Mouse (Mus musculus) intestine, embryonic 15.5 days (tissue): ENCODE measurements around the gene Slc25a22. TPM values are rescaled to one million over a fixed set of nuclear protein-coding genes. Genes with fewer than 3 reads are reported as not detected.
"Not testable (repeated sequence)": the region's sequence is repeated elsewhere in the genome, so short reads cannot be mapped to it uniquely, and the experiment has no call there.

Source experiments
- ATAC-seq: fragments of 200-750 bp; cut with Nextera tagmentation; 2 replicates; pipeline ENCODE4 v1.8.0; 2017; ENCODE audit warnings: moderate TSS enrichment, moderate library complexity
- H3K27ac ChIP-seq: fragments of 300-500 bp; sonication (generic); 2 replicates; pipeline ENCODE4 v1.5.1; 2015; ENCODE audit warnings: mild to moderate bottlenecking, inconsistent platforms
- H3K27me3 ChIP-seq: fragments of 300-500 bp; sonication (generic); replicated peaks from 2 replicates; pipeline ENCODE4 v1.6.1; 2015; ENCODE audit warnings: inconsistent platforms
- H3K36me3 ChIP-seq: fragments of 300-500 bp; sonication (generic); 2 replicates; pipeline ENCODE4 v1.6.1; 2015; ENCODE audit warnings: inconsistent platforms
- H3K4me1 ChIP-seq: fragments of 300-500 bp; sonication (generic); replicated peaks from 2 replicates; pipeline ENCODE4 v1.6.1; 2015; ENCODE audit warnings: inconsistent platforms
- H3K4me2 ChIP-seq: fragments of 300-500 bp; sonication (generic); replicated peaks from 2 replicates; pipeline ENCODE4 v1.6.1; 2015; ENCODE audit warnings: mild to moderate bottlenecking, inconsistent platforms
- H3K4me3 ChIP-seq: fragments of 300-500 bp; sonication (generic); replicated peaks from 2 replicates; pipeline ENCODE4 v1.5.1; 2015; ENCODE audit warnings: inconsistent platforms
- H3K9ac ChIP-seq: fragments of 300-500 bp; sonication (generic); 2 replicates; pipeline ENCODE4 v1.6.1; 2015; ENCODE audit warnings: inconsistent platforms
- H3K9me3 ChIP-seq: fragments of 300-500 bp; sonication (generic); 2 replicates; pipeline ENCODE4 v1.6.1; 2016; ENCODE audit warnings: inconsistent platforms
- WGBS: fragments of 180-500 bp; shearing (Covaris S2); methylation state at CpG from one replicate; pipeline ENCODE4 v1.1.7; 2015; 5-methylcytosine and 5-hydroxymethylcytosine counted together
- polyA plus RNA-seq: library from polyadenylated mRNA; unstranded; fragments of >200 nt; fragmentation: Nextera tagmentation; extraction: Ambion mirVana; gene quantifications from 2 replicates; pipeline ENCODE4 v1.2.1, GENCODE M21; 2015

Slc25a22 gene
- polyA plus RNA-seq, 1 experiment from 2014 or later, result 28.5 TPM

DNA sequence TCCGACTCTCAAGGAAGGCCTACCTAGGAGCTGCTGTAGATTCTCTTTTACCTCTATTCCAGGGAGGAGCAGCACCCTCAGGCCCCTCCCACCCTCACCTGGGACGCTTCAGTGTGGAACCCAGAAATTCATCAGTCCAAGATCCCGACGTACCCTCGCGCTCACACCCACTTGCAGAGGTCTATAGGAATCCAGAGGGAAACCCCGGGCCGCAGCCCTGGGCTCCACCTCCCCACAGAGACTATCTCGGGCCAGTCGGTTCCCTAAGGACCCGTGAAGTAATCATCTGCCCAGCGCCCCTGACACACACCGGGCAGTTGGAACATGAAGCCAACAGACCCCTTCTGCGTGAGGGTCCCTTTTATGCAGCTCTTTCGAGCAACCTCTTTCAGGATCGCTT lies 24.4 kb downstream of the Slc25a22 start:
- 2% methylated on average over 16 of the region's 16 CpGs for WGBS
- ATAC-seq, result peak; percentile 34

DNA sequence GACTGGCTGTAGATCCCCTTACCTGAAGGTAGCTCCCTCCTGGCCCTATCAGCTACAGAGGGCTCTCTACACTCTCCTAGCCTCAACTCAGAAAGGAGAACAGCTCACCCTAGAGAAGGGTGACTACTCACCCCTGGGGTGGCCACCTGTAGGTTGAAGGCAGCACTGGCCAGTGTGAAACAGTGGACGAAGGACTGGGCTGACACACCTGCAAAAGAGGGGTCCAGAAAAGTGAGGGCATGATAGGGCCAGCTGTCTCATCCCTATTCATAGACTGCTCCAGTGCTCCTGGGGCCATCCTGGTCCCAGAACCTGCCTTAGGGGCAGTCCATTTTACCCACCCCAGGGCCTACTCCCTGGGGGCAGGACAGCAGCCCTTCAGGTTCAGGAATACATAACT lies 26.0 kb downstream of the Slc25a22 start:
- peaks cover 17% of the 10 kb centered on the region for H3K4me1 ChIP-seq
- no peak overlapping the region for H3K4me3 ChIP-seq
- H3K27ac ChIP-seq, result no peak overlapping the region
- peaks cover 14% of the 10 kb centered on the region; the same call in 1 of the 2 replicates for H3K36me3 ChIP-seq
- H3K27me3 ChIP-seq, result no peaks in the 10 kb centered on the region
- H3K9ac ChIP-seq, result no peak overlapping the region
- WGBS, result 87% methylated on average over 1 of the region's 1 CpGs
- H3K9me3 ChIP-seq, result no peaks in the 10 kb centered on the region
- ATAC-seq, result no peak
- H3K4me2 ChIP-seq, result no peak overlapping the region

More for the DNA sequence above, 24.4 kb downstream of the Slc25a22 start:
- Histone ChIP-seq H3K27me3 (no peaks in the 10 kb centered on the region), H3K9ac (peak overlapping the region; percentile 73), H3K4me1 (peaks cover 17% of the 10 kb centered on the region), H3K4me3 (peak overlapping the region; percentile 69), H3K4me2 (peak overlapping the region; percentile 85), H3K36me3 (peaks cover 14% of the 10 kb centered on the region; the same call in 1 of the 2 replicates), H3K27ac (peak overlapping the region; percentile 79), H3K9me3 (no peaks in the 10 kb centered on the region)

DNA sequence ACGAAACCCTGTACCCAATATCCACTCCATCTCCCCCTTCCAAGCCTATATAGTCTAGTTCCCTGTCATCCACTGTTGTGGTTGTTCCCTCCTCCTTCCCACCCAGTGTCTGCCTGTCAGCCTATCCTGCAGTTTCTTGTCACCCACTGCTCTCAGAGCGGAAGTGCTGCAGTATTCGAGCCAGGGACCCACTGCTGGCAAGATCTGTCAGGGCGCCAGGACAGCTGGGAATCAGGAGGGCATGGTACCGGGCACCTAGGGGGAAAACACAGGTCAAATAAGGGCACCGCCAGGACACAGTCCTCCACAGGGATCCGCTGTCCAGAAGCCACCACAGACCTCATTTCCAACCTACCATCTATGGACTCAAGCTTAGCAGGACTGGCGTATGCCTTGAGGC lies 27.1 kb downstream of the Slc25a22 start:
- no peak overlapping the region for H3K4me3 ChIP-seq
- no peak overlapping the region for H3K27ac ChIP-seq
- H3K27me3 ChIP-seq, result no peaks in the 10 kb centered on the region
- H3K36me3 ChIP-seq, result peaks cover 14% of the 10 kb centered on the region; the same call in 1 of the 2 replicates
- H3K9ac ChIP-seq, result no peak overlapping the region
- ATAC-seq, result no peak
- peaks cover 17% of the 10 kb centered on the region for H3K4me1 ChIP-seq
- H3K4me2 ChIP-seq, result no peak overlapping the region
- WGBS, result 93% methylated on average over 8 of the region's 8 CpGs
- no peaks in the 10 kb centered on the region for H3K9me3 ChIP-seq

DNA sequence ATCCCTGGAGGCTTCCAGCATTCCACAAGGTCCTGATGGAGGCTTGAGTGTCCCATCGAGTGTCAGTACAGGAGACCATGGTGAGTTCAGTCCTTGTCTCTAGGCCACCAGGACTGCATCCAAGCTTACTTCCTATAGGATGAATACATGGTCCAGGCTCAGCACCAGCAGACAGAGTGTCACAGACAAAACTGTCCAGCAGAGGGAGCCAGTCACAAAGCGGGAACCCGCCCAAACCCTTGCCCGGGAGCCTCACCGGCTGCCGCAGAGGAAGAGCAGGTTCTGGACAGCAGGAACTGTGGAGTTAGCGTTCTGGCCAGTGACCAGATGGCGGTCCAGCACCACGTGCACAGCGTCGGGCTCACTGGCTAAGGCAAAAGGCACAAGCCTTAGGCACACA lies 28.9 kb downstream of the Slc25a22 start:
- Histone ChIP-seq H3K4me3 (no peak overlapping the region), H3K9ac (0 out of 2 replicates have a peak overlapping the region, but pooled peaks have one; percentile 8), H3K36me3 (peaks cover 14% of the 10 kb centered on the region; the same call in 1 of the 2 replicates), H3K27me3 (no peaks in the 10 kb centered on the region), H3K4me2 (no peak overlapping the region), H3K27ac (no peak overlapping the region), H3K4me1 (peaks cover 12% of the 10 kb centered on the region), H3K9me3 (no peaks in the 10 kb centered on the region)
- peak; percentile 74 for ATAC-seq
- WGBS, result 16% methylated on average over 11 of the region's 11 CpGs

DNA sequence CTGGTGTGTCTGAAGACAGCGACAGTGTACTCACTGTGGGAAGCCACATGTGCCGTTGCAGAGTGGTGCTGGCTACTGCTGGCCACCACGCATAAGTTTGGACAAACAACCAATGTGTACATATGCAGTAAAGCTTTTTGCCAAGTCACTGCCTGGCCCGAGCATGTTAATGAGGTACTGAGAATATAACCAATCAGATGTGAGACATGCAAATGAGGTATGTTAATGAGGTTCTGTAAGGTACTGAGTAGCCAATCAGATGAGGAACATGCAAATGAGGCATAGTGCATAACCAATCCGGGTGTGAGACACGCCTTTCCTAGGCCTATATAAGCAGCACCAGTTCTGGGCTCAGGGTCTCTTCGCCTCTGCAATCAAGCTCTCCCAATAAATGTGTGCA lies 30.0 kb downstream of the Slc25a22 start:
- ATAC-seq, H3K9me3 ChIP-seq, H3K27me3 ChIP-seq, H3K9ac ChIP-seq, H3K4me1 ChIP-seq, H3K27ac ChIP-seq, H3K4me3 ChIP-seq, H3K4me2 ChIP-seq: not testable (repeated sequence)
- WGBS, result 96% methylated on average over 7 of the region's 7 CpGs
- H3K36me3 ChIP-seq, result peaks cover 14% of the 10 kb centered on the region; the same call in 1 of the 2 replicates

DNA sequence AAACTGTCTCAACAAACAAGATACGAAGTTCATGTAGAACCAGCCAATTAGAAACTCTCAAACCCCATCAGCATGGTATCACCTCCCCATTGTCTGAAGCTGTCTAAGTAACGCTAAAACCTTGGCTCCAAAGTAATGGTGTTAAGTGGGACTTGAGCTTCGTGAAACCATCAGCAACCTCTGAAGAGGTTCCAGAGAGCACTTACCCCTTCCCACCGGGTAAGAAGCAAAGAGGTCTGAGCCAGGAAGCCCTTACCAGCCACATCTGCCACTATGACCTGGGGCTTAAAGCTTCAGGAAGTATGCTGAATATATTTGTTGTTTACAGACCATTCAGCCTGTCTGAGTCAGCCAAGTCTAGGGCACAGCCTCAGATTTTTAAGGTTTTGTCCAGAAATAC lies 32.2 kb downstream of the Slc25a22 start:
- 73% methylated on average over 4 of the region's 4 CpGs for WGBS
- Histone ChIP-seq H3K9me3 (no peaks in the 10 kb centered on the region), H3K27me3 (no peaks in the 10 kb centered on the region), H3K9ac (no peak overlapping the region), H3K27ac (no peak overlapping the region), H3K4me2 (no peak overlapping the region), H3K4me3 (no peak overlapping the region), H3K36me3 (peaks cover 26% of the 10 kb centered on the region; the same call in 1 of the 2 replicates), H3K4me1 (peaks cover 6% of the 10 kb centered on the region)
- ATAC-seq, result no peak

DNA sequence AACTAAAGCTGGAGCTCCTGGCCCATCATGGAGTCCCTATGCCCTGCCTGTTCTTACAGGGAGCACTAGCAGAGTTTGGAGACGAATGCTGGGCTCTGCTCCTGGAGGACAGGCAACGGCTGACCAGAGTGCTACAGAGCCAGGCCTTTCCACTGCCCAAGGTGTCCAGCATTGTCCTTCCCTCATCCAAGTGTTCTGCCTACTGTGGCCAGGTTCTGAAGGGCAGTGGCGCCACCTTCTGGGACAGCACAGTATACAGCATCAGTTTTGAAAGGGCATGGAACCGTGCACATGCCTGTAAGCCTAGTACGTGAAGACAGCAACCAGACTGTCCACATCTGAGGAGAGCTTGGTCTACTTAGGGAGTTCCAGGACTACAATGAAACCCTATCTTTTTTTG lies 34.4 kb downstream of the Slc25a22 start:
- no peak overlapping the region for H3K4me3 ChIP-seq
- ATAC-seq, result peak; percentile 73
- H3K27ac ChIP-seq, result no peak overlapping the region
- H3K27me3 ChIP-seq, result no peaks in the 10 kb centered on the region
- 44% methylated on average over 5 of the region's 5 CpGs for WGBS
- H3K9ac ChIP-seq, result no peak overlapping the region
- no peaks in the 10 kb centered on the region for H3K9me3 ChIP-seq
- H3K36me3 ChIP-seq, result peaks cover 23% of the 10 kb centered on the region; the same call in 1 of the 2 replicates
- H3K4me1 ChIP-seq, result no peaks in the 10 kb centered on the region
- no peak overlapping the region for H3K4me2 ChIP-seq

DNA sequence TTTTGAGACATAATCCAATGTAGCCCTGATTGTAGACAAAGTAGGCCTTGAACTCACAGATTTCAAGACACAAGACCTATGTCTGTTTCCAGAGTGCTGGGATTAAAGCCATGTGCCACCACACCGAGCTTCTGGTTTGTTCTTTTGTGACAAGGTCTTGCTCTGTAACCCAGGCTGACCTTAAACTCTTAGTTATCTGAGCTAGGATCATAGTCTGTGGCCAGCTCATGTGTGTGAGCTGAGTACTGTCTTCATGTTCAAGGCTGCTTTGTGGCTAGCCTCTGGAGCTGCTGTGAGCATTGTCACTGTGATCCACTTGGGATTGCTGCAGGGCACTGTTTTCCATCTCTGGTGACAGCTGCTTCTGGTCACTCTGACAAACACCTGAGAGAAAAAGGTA lies 42.3 kb downstream of the Slc25a22 start:
- Histone ChIP-seq H3K4me3 (no peak overlapping the region), H3K9me3 (no peaks in the 10 kb centered on the region), H3K4me1 (peaks cover 14% of the 10 kb centered on the region), H3K27me3 (no peaks in the 10 kb centered on the region), H3K36me3 (peaks cover 8% of the 10 kb centered on the region), H3K27ac (no peak overlapping the region), H3K4me2 (no peak overlapping the region), H3K9ac (no peak overlapping the region)
- ATAC-seq, result no peak
- WGBS, result 73% methylated on average over 1 of the region's 1 CpGs

DNA sequence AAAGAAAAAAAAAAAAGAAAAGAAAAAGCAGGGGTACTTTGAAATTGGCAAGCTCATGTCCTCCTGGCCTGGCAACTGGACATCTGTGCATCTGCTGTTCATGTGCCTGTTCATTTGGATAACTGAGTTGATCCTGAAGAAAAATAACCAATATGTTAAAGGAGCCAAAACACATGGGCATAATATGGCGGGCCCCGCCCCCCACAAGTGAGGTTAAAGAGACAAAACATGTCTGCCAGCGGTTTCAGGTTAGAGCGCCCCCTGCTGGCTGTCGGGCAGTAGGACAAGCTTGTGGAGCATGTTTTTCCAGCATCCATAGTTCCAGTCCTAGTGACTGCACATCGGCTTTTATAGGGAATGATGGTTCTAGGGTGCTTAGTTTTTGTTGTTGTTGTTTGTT lies 42.9 kb downstream of the Slc25a22 start:
- WGBS, result 29% methylated on average over 6 of the region's 6 CpGs
- H3K27me3 ChIP-seq, result no peaks in the 10 kb centered on the region
- no peak overlapping the region for H3K4me2 ChIP-seq
- H3K36me3 ChIP-seq, result peaks cover 3% of the 10 kb centered on the region
- H3K4me1 ChIP-seq, result peaks cover 14% of the 10 kb centered on the region
- no peak for ATAC-seq
- H3K9ac ChIP-seq, result no peak overlapping the region
- H3K4me3 ChIP-seq, result no peak overlapping the region
- no peaks in the 10 kb centered on the region for H3K9me3 ChIP-seq
- H3K27ac ChIP-seq, result no peak overlapping the region

DNA sequence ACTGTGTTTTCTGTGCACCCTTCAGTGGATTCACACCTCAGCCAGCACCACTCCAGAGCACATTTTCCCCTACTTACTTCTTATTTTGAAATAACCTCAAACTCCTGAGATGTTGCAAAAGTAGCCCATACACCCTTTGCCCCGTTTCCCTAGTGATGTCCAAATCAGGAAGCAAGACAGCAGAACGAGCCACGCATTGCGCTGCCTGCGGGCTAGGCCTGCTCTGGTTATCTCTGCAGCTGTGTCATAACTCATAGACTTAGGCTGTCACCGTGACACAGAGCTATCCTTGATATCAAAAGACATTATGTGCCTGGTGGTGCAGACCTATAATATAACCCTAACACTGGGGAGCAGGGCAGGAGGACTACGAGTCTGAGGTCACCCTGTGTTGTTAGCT lies 43.5 kb downstream of the Slc25a22 start:
- H3K9me3 ChIP-seq, result no peaks in the 10 kb centered on the region
- H3K36me3 ChIP-seq, result no peaks in the 10 kb centered on the region; the same call in 1 of the 2 replicates
- ATAC-seq, result no peak
- H3K4me1 ChIP-seq, result peaks cover 17% of the 10 kb centered on the region
- no peaks in the 10 kb centered on the region for H3K27me3 ChIP-seq
- WGBS, result 69% methylated on average over 7 of the region's 7 CpGs
- H3K4me2 ChIP-seq, result no peak overlapping the region
- peak overlapping the region; percentile 1; the same call in 1 of the 2 replicates for H3K27ac ChIP-seq
- H3K4me3 ChIP-seq, result no peak overlapping the region
- H3K9ac ChIP-seq, result no peak overlapping the region

DNA sequence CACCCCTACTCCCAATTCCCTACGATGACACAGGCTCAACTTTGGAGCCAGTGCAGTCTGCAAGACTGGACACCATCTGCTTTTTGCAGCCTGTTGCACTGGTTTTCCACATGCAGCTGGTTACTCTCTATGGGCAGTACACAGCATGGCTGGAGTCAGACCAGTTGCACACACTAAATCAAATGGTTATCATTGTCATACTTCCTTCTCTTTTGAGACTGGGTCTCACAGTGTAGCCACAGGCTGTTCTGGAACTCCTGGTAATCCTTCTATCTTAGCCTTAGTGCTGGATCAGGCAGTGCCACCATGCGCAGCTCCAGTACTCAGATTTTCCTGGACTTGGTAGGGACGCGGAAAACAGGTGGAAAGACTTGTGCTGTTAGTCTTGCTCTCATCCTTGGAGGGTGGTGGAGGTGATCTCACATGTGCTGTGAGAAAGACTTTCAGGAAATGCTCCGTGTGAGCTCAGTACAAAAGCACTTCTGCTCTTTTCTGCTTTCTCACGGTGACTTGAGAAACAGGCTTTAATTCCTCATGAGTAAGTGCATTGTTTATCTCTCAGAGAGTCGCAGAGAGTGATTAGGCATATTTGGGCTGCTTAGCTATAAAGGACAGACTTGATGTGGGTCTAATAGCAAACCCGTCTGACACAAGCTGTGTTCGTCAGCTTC lies 45.0 kb downstream of the Slc25a22 start:
- peak overlapping the region; percentile 91 for H3K27ac ChIP-seq
- ATAC-seq, result no peak

DNA sequence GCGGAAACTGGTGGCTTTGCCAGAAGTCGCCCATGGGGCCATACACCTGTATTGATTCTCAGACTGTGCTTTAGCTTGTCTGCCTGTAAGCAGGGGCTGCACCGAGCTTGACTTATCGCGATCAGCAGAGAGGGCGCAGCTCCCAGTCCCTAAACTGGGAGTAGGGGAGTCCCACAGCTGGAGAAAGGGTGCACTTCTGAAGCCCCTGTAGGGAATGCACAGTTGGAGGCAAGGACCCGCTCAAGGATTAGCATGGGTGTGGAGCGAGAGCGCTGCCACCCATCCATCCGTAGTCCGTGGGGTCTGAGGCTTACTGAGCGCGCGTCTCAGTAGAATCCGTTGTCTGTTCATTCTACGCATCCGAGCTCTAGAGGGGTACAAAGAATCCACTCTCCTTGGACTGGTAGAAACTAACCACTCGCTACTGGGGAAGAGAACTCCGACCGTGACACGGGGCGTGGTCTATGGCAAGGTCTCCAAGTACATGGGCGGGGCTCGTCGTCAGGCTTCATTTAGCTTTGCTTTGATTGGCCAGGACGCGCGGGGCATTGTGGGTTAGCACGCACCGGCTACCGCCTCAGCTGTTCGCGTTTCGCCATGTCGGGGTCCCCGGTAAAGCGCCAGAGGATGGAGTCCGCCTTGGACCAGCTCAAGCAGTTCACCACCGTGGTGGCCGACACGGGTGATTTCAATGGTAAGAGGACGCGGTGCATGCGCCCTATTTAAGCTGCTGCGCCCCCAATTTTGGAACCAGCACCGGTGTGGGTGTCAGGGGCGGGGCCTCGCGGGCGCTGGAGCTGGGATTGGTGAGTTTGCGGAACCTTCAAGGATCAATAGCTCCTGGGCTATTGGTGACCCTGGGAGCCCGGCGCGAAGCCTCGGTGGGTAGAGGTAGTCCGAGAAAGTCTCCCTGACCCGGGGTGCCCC lies 45.8 kb downstream of the Slc25a22 start, which contains the start of gene Taldo1:
TSS of gene Taldo1 (plus strand) at position 575 of the 927 bp plus-strand sequence.
- H3K9me3 ChIP-seq, result no peaks in the 10 kb centered on the region
- no peaks in the 10 kb centered on the region for H3K27me3 ChIP-seq
- H3K27ac ChIP-seq, result peak within 1 kb of the TSS; percentile 91
- H3K4me1 ChIP-seq, result peaks cover 17% of the 10 kb centered on the region
- peak within 1 kb of the TSS; percentile 57 for H3K9ac ChIP-seq
- 1% methylated on average over 57 of the region's 57 CpGs for WGBS
- peak; percentile 90 for ATAC-seq
- peak within 1 kb of the TSS; percentile 76 for H3K4me3 ChIP-seq
- H3K4me2 ChIP-seq, result peak within 1 kb of the TSS; percentile 90
- H3K36me3 ChIP-seq, result no peaks in the 10 kb centered on the region; the same call in 1 of the 2 replicates

More for the DNA sequence above, 45.0 kb downstream of the Slc25a22 start:
- H3K4me1 ChIP-seq, result peaks cover 17% of the 10 kb centered on the region
- peak overlapping the region; percentile 90 for H3K4me2 ChIP-seq
- 27% methylated on average over 9 of the region's 9 CpGs for WGBS
- H3K9me3 ChIP-seq, result no peaks in the 10 kb centered on the region
- no peaks in the 10 kb centered on the region; the same call in 1 of the 2 replicates for H3K36me3 ChIP-seq
- peak overlapping the region; percentile 57 for H3K9ac ChIP-seq
- no peaks in the 10 kb centered on the region for H3K27me3 ChIP-seq
- H3K4me3 ChIP-seq, result peak overlapping the region; percentile 76
